8 mouse cellular contexts compared by ENCODE assay signal in genomic region chr10:94523711-94524156, GRCm38 (mm10).
DNase-seq lines count a peak whose midpoint lies in the region; ATAC-seq lines count a peak whose summit lies in the region.

No protein-coding gene starts in this region.

- H3K27ac ChIP-seq in brown adipose tissue, adult 24 weeks (replicated peaks; ENCODE audit: low read depth, low read length), result peak overlapping the region; percentile 23; the same call in 1 of the 2 replicates
- no peak overlapping the region for H3K27ac ChIP-seq in hindbrain, embryonic 12.5 days
- no peak overlapping the region for H3K27ac ChIP-seq in midbrain, embryonic 12.5 days (replicated peaks)

- no peaks in the 10 kb centered on the region for H3K36me3 ChIP-seq in hindbrain, embryonic 12.5 days
- H3K36me3 ChIP-seq in midbrain, embryonic 12.5 days, result no peaks in the 10 kb centered on the region

- ATAC-seq in hindbrain, embryonic 12.5 days (ENCODE audit: low FRiP score), result peak; percentile 39; the same call in 1 of the 2 replicates
- peak; percentile 51; the same call in 1 of the 2 replicates for ATAC-seq in midbrain, embryonic 12.5 days (ENCODE audit: low FRiP score, low read depth)

- no peak overlapping the region for H3K4me3 ChIP-seq in brown adipose tissue, adult 24 weeks (ENCODE audit: insufficient read depth, low read depth, low read length)
- H3K4me3 ChIP-seq in hindbrain, embryonic 12.5 days, result no peak overlapping the region
- no peak overlapping the region for H3K4me3 ChIP-seq in midbrain, embryonic 12.5 days

- peaks cover 35% of the 10 kb centered on the region for H3K4me1 ChIP-seq in brown adipose tissue, adult 24 weeks (ENCODE audit: control insufficient read depth, insufficient read depth, insufficient read length, low read length)
- H3K4me1 ChIP-seq in hindbrain, embryonic 12.5 days, result peaks cover 29% of the 10 kb centered on the region
- peaks cover 26% of the 10 kb centered on the region for H3K4me1 ChIP-seq in midbrain, embryonic 12.5 days

- peak overlapping the region; percentile 31; the same call in 1 of the 2 replicates for H3K4me2 ChIP-seq in hindbrain, embryonic 12.5 days (replicated peaks)
- peak overlapping the region; percentile 7; the same call in 1 of the 2 replicates for H3K4me2 ChIP-seq in midbrain, embryonic 12.5 days (replicated peaks)

- no peak overlapping the region for H3K9ac ChIP-seq in hindbrain, embryonic 12.5 days
- H3K9ac ChIP-seq in midbrain, embryonic 12.5 days (replicated peaks), result no peak overlapping the region

- WGBS in hindbrain, embryonic 12.5 days, result 11% methylated on average over 18 of the region's 18 CpGs
- WGBS in midbrain, embryonic 12.5 days, result 11% methylated on average over 18 of the region's 18 CpGs

- H3K9me3 ChIP-seq in hindbrain, embryonic 12.5 days (replicated peaks), result no peaks in the 10 kb centered on the region
- no peaks in the 10 kb centered on the region for H3K9me3 ChIP-seq in midbrain, embryonic 12.5 days

- DNase-seq in adrenal gland, adult (ENCODE audit: inconsistent age in 2 of 2, low spot score in 1 of 2), result peak; percentile 58 to 78
- DNase-seq in adrenal gland, adult 8-10 months, result no peak
- DNase-seq in frontal cortex, postnatal 14 days (ENCODE audit: low spot score in 2 of 2), result peak; percentile 55 to 58
- DNase-seq in layer of hippocampus, postnatal 36 days, result peak; percentile 73 to 76
- peak; percentile 79 for DNase-seq in testis, postnatal 10 days (ENCODE audit: low spot score)

- peaks cover 6% of the 10 kb centered on the region; the same call in 1 of the 2 replicates for H3K27me3 ChIP-seq in hindbrain, embryonic 12.5 days
- peaks cover 5% of the 10 kb centered on the region; the same call in 1 of the 2 replicates for H3K27me3 ChIP-seq in midbrain, embryonic 12.5 days
